Mouse (Mus musculus) cerebellum, adult 2 months (tissue): ENCODE results near the gene Ush1c. TPM values are rescaled to one million over a fixed set of nuclear protein-coding genes. Genes with fewer than 3 reads are reported as not detected.

Experiments used
- DNase-seq, 2 experiments: peaks; one replicate each; pipeline ENCODE4 v3.0.0; 2021
- H3K27ac ChIP-seq: fragments of 200-500 bp; 2 replicates; pipeline ENCODE4 v1.5.1; 2012; ENCODE audit warnings: low read length, control low read depth, inconsistent platforms; ENCODE audit not compliant: insufficient read depth
- H3K27me3 ChIP-seq: fragments of 200-500 bp; 2 replicates; pipeline ENCODE4 v1.6.1; 2012; ENCODE audit warnings: inconsistent platforms, mild to moderate bottlenecking, low read length, moderate library complexity; ENCODE audit not compliant: control insufficient read depth, insufficient read depth
- H3K4me1 ChIP-seq: fragments of 200-500 bp; 2 replicates; pipeline ENCODE4 v1.6.1; 2011; ENCODE audit warnings: low read length; ENCODE audit not compliant: control insufficient read depth, insufficient read depth
- H3K4me3 ChIP-seq: fragments of 200-500 bp; replicated peaks from 2 replicates; pipeline ENCODE3; 2011; ENCODE audit warnings: mild to moderate bottlenecking, low read depth, low read length, control low read depth; ENCODE audit not compliant: insufficient read depth
- CTCF ChIP-seq: fragments of 200-500 bp; IDR thresholded peaks from 2 replicates; pipeline ENCODE4 v1.5.1; 2011; ENCODE audit warnings: low read depth, mild to moderate bottlenecking, control low read depth, low read length, moderate library complexity, borderline replicate concordance; ENCODE audit not compliant: insufficient read depth
- POLR2A ChIP-seq: fragments of 200-500 bp; IDR thresholded peaks from 2 replicates; pipeline ENCODE4 v1.6.1; 2011; ENCODE audit warnings: low read length, control low read depth, borderline replicate concordance; ENCODE audit not compliant: insufficient read depth
- whole genome bisulfite sequencing: fragments of 180-500 bp; shearing (Covaris S2); methylation state at CpG from one replicate; pipeline ENCODE4 v1.1.7; 2018; 5-methylcytosine and 5-hydroxymethylcytosine counted together
- polyA plus RNA-seq: library from polyadenylated mRNA; depleted of rRNA; stranded (reverse); fragments of >200 nt; gene quantifications from 2 replicates; pipeline ENCODE4 v1.2.3, GENCODE M21; 2012

Gene Ush1c
- polyA plus RNA-seq, 1 experiment = 0.13 TPM

DNA sequence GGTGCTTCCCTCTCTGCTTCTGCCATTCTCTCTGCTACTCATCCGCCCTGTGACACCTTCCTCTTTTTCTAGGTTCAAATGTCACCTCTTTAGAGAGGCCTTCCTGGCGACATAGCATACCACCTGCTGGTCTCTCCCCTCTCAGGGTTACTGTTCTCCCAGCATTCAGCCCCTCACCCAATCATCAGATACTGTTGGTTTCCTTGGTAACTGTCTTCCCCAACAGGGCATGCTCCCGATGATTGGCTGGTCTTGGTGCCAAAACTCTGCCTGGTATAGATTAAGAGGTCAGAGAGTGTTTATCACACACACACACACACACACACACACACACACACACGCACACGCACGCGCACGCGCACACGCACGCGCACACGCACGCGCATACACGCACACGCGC lies 2.4 kb downstream of the Ush1c start:
- Histone ChIP-seq H3K4me1 (peaks cover 10% of the 10 kb centered on the region; the same call in 1 of the 2 replicates), H3K27ac (no peak overlapping the region), H3K27me3 (no peaks in the 10 kb centered on the region), H3K4me3 (no peak overlapping the region)
- WGBS = 72% methylated on average over 18 of the region's 18 CpGs
- TF ChIP-seq POLR2A = no peak
- TF ChIP-seq CTCF = no peak
- DNase-seq = no peak

DNA sequence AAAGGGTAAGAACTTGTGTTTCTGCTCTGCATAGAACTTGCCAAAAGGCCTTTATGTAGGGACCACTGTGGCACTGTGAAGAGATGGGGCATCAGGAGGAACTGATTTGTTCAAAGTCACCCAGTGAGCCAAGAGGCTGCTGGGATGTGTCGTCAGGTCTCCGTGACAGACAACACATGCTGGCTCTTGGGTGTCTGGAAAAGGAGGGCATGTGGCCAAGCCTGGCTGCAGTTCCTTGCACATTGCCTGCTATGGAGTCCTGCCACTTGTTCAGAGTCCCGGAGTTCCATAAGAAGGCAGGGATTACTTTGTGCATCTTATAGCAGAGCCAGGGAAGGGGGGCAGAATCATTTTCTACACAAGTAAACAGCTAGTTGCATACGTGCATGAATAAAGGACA lies 11.4 kb downstream of the Ush1c start:
- Histone ChIP-seq H3K27ac (no peak overlapping the region), H3K4me1 (peaks cover 3% of the 10 kb centered on the region; the same call in 1 of the 2 replicates), H3K27me3 (no peaks in the 10 kb centered on the region), H3K4me3 (no peak overlapping the region)
- TF ChIP-seq POLR2A (no peak), CTCF (no peak)
- DNase-seq = peak; percentile 59 to 76
- whole genome bisulfite sequencing = 19% methylated on average over 4 of the region's 4 CpGs

DNA sequence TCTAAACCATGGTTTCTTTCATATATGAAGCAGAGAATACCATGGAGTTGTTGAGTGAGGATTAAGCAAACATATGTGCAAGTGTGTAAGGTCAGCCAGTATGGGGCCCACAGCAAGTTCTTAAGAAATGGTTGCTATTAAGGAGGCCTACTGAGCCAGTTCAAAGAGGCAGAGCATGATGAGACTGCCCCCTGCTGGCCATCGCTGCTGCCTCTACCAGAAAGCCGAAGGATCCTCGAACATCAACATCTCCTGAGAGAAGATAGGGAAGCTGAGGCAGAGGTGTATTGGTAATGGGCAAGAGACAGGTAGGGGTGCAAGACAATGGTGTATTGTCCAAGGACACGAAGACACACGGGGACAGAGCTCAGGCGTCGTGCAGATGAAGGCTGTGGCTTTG lies 12.1 kb downstream of the Ush1c start:
- TF ChIP-seq POLR2A (no peak), CTCF (peak; percentile 74)
- peaks cover 3% of the 10 kb centered on the region; the same call in 1 of the 2 replicates for H3K4me1 ChIP-seq
- H3K27ac ChIP-seq = no peak overlapping the region
- peak; percentile 52 to 61 for DNase-seq
- no peak overlapping the region for H3K4me3 ChIP-seq
- WGBS = 40% methylated on average over 7 of the region's 7 CpGs
- H3K27me3 ChIP-seq = no peaks in the 10 kb centered on the region

DNA sequence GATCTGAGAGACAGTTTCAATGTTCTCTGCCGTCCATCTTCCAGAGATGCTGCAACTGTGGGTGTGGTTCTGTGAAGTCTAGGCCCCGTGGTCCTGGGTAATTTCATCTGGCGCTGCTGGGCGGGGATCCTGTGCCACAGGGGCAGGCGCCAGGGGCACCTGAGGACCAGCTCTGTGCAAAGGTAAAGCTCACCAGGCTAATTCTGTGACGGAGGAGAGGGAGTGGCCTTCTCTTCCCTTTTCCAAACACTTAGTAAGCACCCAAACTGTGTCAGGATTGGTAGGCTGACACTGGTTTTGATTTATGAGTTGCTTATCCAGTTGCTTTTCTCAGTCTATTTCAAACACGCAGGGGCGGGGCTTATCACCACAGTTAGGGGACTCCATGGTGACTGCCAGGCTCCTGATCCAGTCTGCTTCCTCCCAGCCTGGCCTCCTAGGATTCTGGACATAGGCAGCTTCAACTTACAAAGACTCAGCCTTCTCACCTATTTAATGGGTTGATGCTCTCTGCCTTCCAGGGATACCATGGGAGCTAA lies 17.6 kb downstream of the Ush1c start:
- WGBS = 87% methylated on average over 8 of the region's 8 CpGs
- H3K4me1 ChIP-seq = no peaks in the 10 kb centered on the region
- TF ChIP-seq POLR2A (no peak), CTCF (no peak)
- no peaks in the 10 kb centered on the region for H3K27me3 ChIP-seq
- DNase-seq = no peak
- no peak overlapping the region for H3K27ac ChIP-seq
- no peak overlapping the region for H3K4me3 ChIP-seq

DNA sequence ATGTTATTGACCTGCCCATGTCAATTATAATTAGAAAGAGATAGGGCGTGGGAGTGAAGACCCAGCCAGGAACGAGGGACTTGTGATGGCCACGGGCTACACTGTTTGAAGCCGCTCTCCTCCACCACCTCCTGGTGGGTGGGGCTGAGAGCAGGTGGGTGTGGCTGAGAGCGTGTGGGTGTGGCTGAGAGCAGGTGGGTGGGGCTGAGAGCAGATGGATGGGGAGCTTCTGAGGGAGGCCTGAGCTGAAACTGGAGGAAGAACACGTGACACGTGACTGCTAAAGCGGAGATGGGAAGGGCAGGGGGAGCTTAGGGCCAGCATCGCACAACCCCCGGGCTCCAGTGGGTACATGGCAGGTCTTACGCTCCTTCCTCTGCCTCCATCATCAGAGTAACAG lies 19.9 kb downstream of the Ush1c start:
- H3K27ac ChIP-seq = no peak overlapping the region
- WGBS = 38% methylated on average over 11 of the region's 11 CpGs
- H3K4me1 ChIP-seq = no peaks in the 10 kb centered on the region
- no peaks in the 10 kb centered on the region for H3K27me3 ChIP-seq
- no peak for DNase-seq
- TF ChIP-seq CTCF (no peak), POLR2A (no peak)
- no peak overlapping the region for H3K4me3 ChIP-seq

DNA sequence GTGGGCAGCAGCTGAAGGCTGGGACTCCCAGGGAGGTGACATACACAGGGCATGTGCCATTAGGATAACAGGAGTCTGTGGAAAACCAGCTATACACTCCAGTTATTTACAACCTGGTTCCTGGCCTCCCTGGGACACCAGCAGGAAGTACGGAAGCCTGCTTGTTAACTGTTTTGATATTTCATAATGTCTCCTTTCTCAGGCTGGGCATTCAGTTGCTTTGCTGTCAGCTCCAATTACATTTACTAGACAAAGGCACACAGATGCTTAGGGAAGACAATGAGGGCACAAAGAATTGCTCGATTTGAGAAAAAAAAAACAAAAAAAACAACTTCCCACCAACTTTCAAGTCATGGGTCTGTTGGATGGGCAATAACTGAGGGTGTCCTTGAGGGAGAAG lies 21.8 kb downstream of the Ush1c start:
- no peak for TF ChIP-seq CTCF
- no peak for TF ChIP-seq POLR2A
- WGBS = 34% methylated on average over 2 of the region's 2 CpGs
- no peaks in the 10 kb centered on the region for H3K27me3 ChIP-seq

DNA sequence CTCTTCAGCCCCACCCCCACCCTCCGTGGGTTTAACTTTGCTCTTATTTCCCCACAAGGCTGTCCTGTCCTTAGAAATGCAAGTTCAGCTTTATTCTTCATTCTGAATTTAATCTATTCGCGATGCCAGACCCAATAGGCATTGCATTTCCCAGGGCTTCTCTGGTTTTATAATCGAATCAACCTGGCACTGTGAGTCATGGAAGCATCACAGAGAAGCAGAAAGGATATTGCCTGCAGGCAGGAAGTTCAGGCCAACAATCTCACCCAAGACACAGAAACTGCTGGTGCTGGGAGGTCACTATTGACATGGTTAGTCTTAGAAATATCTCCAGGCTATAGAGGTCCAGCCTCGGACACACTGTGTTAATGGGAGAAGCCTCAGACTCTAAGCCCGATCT lies 28.0 kb downstream of the Ush1c start:
- no peaks in the 10 kb centered on the region for H3K4me1 ChIP-seq
- no peak overlapping the region for H3K27ac ChIP-seq
- H3K27me3 ChIP-seq = no peaks in the 10 kb centered on the region
- no peak for TF ChIP-seq CTCF
- TF ChIP-seq POLR2A = no peak
- no peak overlapping the region for H3K4me3 ChIP-seq
- no peak for DNase-seq
- 87% methylated on average over 6 of the region's 6 CpGs for WGBS

More for the DNA sequence above, 21.8 kb downstream of the Ush1c start:
- no peak for DNase-seq
- no peak overlapping the region for H3K4me3 ChIP-seq
- no peak overlapping the region for H3K27ac ChIP-seq
- H3K4me1 ChIP-seq = no peaks in the 10 kb centered on the region

DNA sequence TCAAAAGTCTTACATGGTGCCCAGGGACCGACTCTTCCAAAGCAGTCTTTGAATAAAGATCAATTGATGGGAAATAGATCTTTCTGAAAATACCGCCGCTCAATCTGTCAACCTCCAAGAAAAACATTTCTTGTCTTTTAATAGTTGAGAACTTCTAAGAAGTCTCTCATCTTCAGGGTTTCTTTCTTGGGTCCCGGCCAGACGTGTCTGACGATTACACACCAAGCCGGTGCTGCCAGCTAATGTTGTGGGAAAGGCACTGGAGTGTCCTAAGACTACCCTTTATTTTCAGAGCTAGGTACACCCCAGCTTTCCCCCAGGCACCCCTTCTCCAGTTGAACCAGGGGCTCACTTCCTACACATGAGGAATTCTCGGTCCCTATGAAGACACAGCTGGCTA lies 30.2 kb downstream of the Ush1c start:
- no peak for DNase-seq
- WGBS = 87% methylated on average over 8 of the region's 8 CpGs

More for the DNA sequence above, 30.2 kb downstream of the Ush1c start:
- H3K27me3 ChIP-seq = no peaks in the 10 kb centered on the region
- H3K27ac ChIP-seq = no peak overlapping the region
- H3K4me1 ChIP-seq = no peaks in the 10 kb centered on the region
- TF ChIP-seq POLR2A (no peak), CTCF (no peak)
- H3K4me3 ChIP-seq = no peak overlapping the region
